Mouse (Mus musculus) neutrophil, adult 59 days (primary cell): Measurements from ENCODE around the gene Dido1. TPM values are rescaled to one million over a fixed set of nuclear protein-coding genes. Genes with fewer than 3 reads are reported as not detected.

ENCODE experiments used
- total RNA-seq, 2 experiments: library from RNA; stranded (reverse); gene quantifications; 1 replicate in 1 of 2; 2 replicates in 1 of 2; pipeline ENCODE4 v1.2.4; 2023

Gene Dido1
- total RNA-seq = 10 to 100 TPM; 50.7 to 52.8 TPM

DNA sequence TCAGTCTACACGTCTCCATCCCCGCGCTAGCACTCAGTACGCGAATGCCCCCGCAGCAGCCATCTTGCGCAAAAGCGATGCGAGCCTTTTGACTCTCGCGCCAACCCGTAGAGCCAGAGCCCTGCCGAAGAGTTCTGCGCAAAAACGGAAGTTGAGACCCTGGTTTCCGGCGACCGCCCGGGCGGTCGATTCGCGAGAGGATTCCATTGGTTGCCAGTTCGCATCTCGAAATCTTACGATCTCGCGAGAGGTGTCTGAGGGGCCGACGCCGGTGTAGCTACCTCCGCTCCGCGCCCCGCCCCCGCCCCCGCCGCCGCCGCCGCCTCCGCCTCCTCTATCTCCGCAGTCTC lies at the start of gene Dido1, which contains the start of gene Gid8:
Gene Dido1, minus strand, starts transcription at position 77 of the 350 bp plus-strand sequence.
Gene Gid8, plus strand, starts transcription at position 195 of the 350 bp plus-strand sequence.

DNA sequence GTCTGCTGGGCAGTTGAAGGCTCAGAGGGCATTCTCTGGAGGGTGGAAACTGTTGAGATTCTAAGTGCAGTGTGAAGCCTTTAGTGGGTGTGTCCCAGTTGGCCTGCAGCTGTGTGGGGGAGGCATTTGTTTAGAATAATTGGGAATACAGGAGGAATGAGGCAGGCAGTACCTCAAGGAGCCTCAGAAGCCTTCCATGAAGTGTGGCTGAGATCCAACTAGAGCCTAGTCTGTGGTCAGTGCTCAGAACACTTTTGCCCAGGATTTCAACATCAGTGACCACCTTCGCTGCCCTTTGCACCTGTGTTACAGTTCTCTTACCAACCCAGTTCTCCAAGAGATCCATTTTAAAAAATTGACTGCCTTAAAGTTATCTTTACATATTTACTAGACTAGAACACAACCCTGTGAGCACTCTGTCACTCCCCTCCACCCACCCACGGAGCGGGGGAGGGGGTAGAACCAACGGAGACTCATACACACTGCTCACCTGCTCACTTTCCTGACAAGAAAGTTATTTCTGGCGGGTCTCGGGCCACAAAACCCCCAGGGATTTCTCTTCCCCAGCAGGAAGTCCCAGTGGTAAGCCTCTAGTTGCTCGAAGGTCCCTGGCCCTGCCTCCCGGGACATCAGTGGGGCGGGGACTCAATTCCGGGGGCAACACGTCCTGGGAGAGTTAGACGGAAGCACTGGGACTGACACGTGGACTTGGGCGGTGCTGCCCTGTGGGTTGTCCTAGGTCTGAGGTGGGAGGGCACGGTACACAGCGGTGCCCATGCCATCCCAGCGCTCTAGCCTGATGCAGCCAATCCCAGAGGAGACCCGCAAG lies 15.0 kb upstream of the Dido1 start, which contains the start of gene Slc17a9:
Gene Slc17a9, plus strand, starts transcription at position 679 of the 829 bp plus-strand sequence.

DNA sequence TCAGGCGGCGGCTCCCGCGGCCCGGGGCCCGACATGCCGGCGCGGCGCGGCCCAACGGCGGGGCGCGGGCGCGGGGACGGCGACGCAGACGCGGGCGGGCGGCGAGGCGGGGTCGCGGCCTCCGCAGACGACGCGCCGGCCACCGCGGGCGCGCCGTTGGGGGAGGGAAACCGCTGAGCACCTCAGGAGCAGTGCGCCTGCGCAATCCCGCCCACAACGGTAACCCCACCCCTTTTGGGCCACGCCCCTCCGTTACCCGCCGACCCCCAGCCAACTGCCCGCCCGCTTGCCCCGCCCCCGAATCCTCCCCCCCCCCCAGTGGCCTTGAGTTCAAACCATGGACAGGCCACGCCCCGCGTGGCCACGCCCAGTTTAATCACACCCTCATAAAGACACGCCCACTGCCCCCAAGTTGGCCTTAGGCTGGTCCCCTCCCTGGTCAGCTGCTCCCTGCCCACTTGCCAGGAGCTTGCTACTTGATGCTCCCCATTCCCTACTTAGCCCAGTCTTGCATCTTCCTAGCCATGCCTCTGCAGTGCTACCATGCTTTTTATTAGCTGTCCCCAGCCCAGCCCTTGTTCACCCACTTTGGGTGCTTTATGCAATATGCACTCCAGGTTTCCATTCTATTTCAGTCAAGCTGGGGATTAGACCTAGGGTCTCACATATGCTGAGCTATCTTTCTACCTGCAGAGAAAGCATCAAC lies 67.1 kb downstream of the Dido1 start, which contains the start of gene Tcfl5:
Gene Tcfl5, minus strand, starts transcription at position 154 of the 706 bp plus-strand sequence.

Other genes with a start within 250 kb of the Dido1 start
- gene Ntsr1, start 210.0 kb downstream of the Dido1 start, total RNA-seq = not detected
- 10 to 100 TPM; 17.5 to 21.1 TPM for gene Mrgbp, start 128.7 kb downstream of the Dido1 start, total RNA-seq
- gene Ogfr, start 120.8 kb downstream of the Dido1 start, total RNA-seq = 10 to 100 TPM; 54.0 to 55.0 TPM
- gene Col9a3, start 112.2 kb downstream of the Dido1 start, total RNA-seq = under 1 TPM; 0.33 to 0.36 TPM
- not detected for gene Tcfl5, start 67.3 kb downstream of the Dido1 start, total RNA-seq
- gene Gid8, start 118 bp upstream of the Dido1 start, total RNA-seq = 10 to 100 TPM; 55.2 to 56.0 TPM
- 10 to 100 TPM; 18.6 to 25.9 TPM for gene Slc17a9, start 15.3 kb upstream of the Dido1 start, total RNA-seq
- gene Bhlhe23, start 66.9 kb upstream of the Dido1 start, total RNA-seq = not detected
- gene Ythdf1, start 210.9 kb upstream of the Dido1 start, total RNA-seq = 10 to 100 TPM; 51.5 to 52.1 TPM
- gene Birc7, start 219.0 kb upstream of the Dido1 start, total RNA-seq = not detected
- not detected for gene Nkain4, start 244.7 kb upstream of the Dido1 start, total RNA-seq